Mouse (Mus musculus): ENCODE measurements around the gene Lrrtm3. TPM values are rescaled to one million over a fixed set of nuclear protein-coding genes. Genes with fewer than 3 reads are reported as not detected.

Gene Lrrtm3
- not detected in 2 replicates for total RNA-seq (2012; rRNA removed)
- total RNA-seq (2014; rRNA removed) = not detected in 2 replicates
- not detected in 2 replicates for polyA plus RNA-seq (2012; ENCODE audit: insufficient read length, low read depth)

DNA sequence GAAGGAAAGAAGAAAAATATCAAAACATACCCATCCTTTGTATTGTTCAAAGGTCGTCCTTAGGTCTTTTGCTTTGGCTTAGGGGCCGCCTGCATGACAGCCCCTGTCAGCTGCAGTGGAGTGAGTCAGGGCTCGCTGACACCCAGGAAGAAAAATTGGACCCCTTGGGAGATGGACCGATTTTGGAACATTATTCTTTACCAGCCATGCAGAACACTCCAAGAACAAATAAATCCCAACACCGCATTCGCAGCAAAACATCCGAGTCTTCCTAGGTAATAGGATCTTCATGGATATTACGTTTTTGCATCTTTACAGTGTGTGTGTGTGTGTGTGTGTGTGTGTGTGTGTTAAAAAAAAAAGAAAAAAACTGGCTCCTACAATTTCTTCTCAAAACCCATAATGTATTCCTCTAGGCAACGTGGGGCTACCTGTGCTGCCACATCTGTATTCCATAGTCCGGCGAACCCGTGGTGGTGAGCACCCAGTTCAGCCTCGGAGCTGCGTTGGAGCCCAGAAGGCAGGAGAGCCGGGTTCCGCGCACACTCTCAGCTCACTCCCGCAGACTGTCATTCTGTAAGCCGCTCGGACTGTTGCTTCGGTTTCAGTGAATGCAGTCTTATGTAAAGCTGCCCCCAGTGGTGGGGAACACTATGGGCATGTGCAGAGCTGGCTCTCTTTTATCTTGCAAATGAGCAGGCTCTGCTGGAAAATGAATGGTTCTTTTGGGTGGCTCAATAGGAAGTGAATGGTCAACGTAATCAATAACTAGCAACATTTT is at the start of gene Lrrtm3:
Gene Lrrtm3, minus strand, starts transcription at position 598 of the 781 bp plus-strand sequence.
- no peaks in the 10 kb centered on the region for H3K79me2 ChIP-seq (replicated peaks; ENCODE audit: control insufficient read depth, extremely low read depth, insufficient read depth, poor library complexity, severe bottlenecking)
- H3K9ac ChIP-seq (ENCODE audit: insufficient read depth, low read depth) = no peak within 1 kb of the TSS
- H3K36me3 ChIP-seq (replicated peaks in 1 of 2; ENCODE audit: control insufficient read depth in 1 of 2, insufficient read depth in 1 of 2, low read length in 1 of 2) = no peaks in the 10 kb centered on the region
- no peaks in the 10 kb centered on the region for H3K4me1 ChIP-seq (ENCODE audit: control insufficient read depth in 1 of 2, insufficient read depth in 2 of 2)
- dilution Hi-C loops (cut with MboI; ENCODE audit: extremely low pct_ligation_motif_present, extremely low pct_unique_long_range_greater_than_20kb, low sequenced_read_pairs) (no loop called here), in situ Hi-C loops (cut with MboI; ENCODE audit: low pct_ligation_motif_present, low pct_unique_long_range_greater_than_20kb, low sequenced_read_pairs) (no loop called here)
- H3K4me2 ChIP-seq (ENCODE audit: insufficient read depth, low read depth, poor library complexity, severe bottlenecking) = no peak within 1 kb of the TSS
- H3K4me3 ChIP-seq (replicated peaks in 1 of 3; ENCODE audit: low read depth in 2 of 3, low read length in 2 of 3, poor library complexity in 1 of 3) = no peak within 1 kb of the TSS
- TF ChIP-seq HCFC1 (IDR thresholded peaks at IDR 0.05; ENCODE audit: low read depth, low read length) = no peak
- no peak for TF ChIP-seq TCF12 (IDR thresholded peaks at IDR 0.05; ENCODE audit: low read depth, low read length)
- TF ChIP-seq MEF2A (IDR thresholded peaks at IDR 0.05; ENCODE audit: borderline replicate concordance, low read depth, low read length) = no peak
- no peak for TF ChIP-seq USF2 (conservative IDR thresholded peaks at IDR 0.05; ENCODE audit: low read depth, low read length)
- no peak for TF ChIP-seq NELFE (IDR thresholded peaks at IDR 0.05; ENCODE audit: low read depth, low read length)
- no peak for TF ChIP-seq IRF4 (IDR thresholded peaks at IDR 0.05; ENCODE audit: low read depth, low read length)
- no peak for TF ChIP-seq BHLHE40 (IDR thresholded peaks at IDR 0.05; ENCODE audit: low read depth, low read length)
- no peak for TF ChIP-seq MXI1 (IDR thresholded peaks at IDR 0.05; ENCODE audit: low read depth, low read length)
- TF ChIP-seq ZMIZ1 (IDR thresholded peaks at IDR 0.05; ENCODE audit: low read depth, low read length) = no peak
- H3K27me3 ChIP-seq (replicated peaks) = no peaks in the 10 kb centered on the region
- peaks cover 61% of the 10 kb centered on the region for H3K9me3 ChIP-seq (replicated peaks; ENCODE audit: low read length)
- DNase-seq (ENCODE audit: extremely low read depth) = no peak
- no peak within 1 kb of the TSS for H3K27ac ChIP-seq (ENCODE audit: insufficient read depth, low read depth)

DNA sequence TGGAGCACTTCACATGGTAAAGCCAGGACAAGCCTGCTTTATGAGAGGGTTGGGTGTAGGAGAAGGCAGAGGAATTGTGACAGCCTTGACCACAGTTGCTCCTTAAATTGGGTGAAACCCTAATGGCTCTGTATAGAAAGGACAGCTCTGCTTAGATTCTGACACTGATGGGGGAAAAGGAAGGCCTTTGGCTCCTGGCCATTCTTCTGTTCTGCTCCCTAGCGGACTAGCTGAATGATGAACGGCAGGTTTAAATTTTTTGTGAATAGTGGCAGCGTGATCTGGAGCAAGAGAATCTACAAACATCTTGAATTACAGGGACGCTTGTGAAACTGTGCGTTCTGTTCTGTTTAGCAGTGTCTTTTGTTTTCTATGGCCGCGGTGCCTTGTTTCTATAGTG is 45.4 kb upstream of the Lrrtm3 start:
- H3K27me3 ChIP-seq (replicated peaks) = no peaks in the 10 kb centered on the region
- dilution Hi-C loops (cut with MboI; ENCODE audit: extremely low pct_ligation_motif_present, extremely low pct_unique_long_range_greater_than_20kb, low sequenced_read_pairs) = no loop called here
- H3K9me3 ChIP-seq (replicated peaks; ENCODE audit: low read length) = peaks cover 75% of the 10 kb centered on the region
- H3K4me2 ChIP-seq (ENCODE audit: insufficient read depth, low read depth, poor library complexity, severe bottlenecking) = no peak overlapping the region
- no peaks in the 10 kb centered on the region for H3K36me3 ChIP-seq (replicated peaks in 1 of 2; ENCODE audit: control insufficient read depth in 1 of 2, insufficient read depth in 1 of 2, low read length in 1 of 2)
- no peaks in the 10 kb centered on the region for H3K4me1 ChIP-seq (ENCODE audit: control insufficient read depth in 1 of 2, insufficient read depth in 2 of 2)
- H3K4me3 ChIP-seq (replicated peaks in 1 of 3; ENCODE audit: low read depth in 2 of 3, low read length in 2 of 3, poor library complexity in 1 of 3) = no peak overlapping the region
- in situ Hi-C loops (cut with MboI; ENCODE audit: low pct_ligation_motif_present, low pct_unique_long_range_greater_than_20kb, low sequenced_read_pairs) = no loop called here
- H3K27ac ChIP-seq (ENCODE audit: insufficient read depth, low read depth) = no peak overlapping the region
- DNase-seq (ENCODE audit: extremely low read depth) = no peak
- H3K79me2 ChIP-seq (replicated peaks; ENCODE audit: control insufficient read depth, extremely low read depth, insufficient read depth, poor library complexity, severe bottlenecking) = no peaks in the 10 kb centered on the region
- no peak overlapping the region for H3K9ac ChIP-seq (ENCODE audit: insufficient read depth, low read depth)
- TF ChIP-seq UBTF (IDR thresholded peaks at IDR 0.05; ENCODE audit: low read depth, low read length) (no peak), EP300 (IDR thresholded peaks at IDR 0.05; ENCODE audit: low read length) (no peak), POLR2A (IDR thresholded peaks at IDR 0.05; ENCODE audit: low read depth, low read length) (no peak), USF2 (conservative IDR thresholded peaks at IDR 0.05; ENCODE audit: low read depth, low read length) (no peak), NELFE (IDR thresholded peaks at IDR 0.05; ENCODE audit: low read depth, low read length) (no peak), MAZ (IDR thresholded peaks at IDR 0.05; ENCODE audit: low read depth, low read length) (no peak), MAFK (IDR thresholded peaks at IDR 0.05; ENCODE audit: insufficient replicate concordance, low read length) (no peak), JUN (IDR thresholded peaks at IDR 0.05; ENCODE audit: insufficient read depth, low read depth, low read length) (no peak), SIN3A (IDR thresholded peaks at IDR 0.05; ENCODE audit: low read length) (no peak)
